Mouse (Mus musculus) cortical plate, adult 2 months (tissue): Measurements from ENCODE around the gene Syt16.

Experiments used
- CTCF ChIP-seq: fragments of 200-500 bp; IDR thresholded peaks from 2 replicates; pipeline ENCODE4 v1.5.1; 2011; ENCODE audit warnings: mild to moderate bottlenecking, control low read depth, low read length; ENCODE audit not compliant: insufficient read depth; ENCODE audit errors: extremely low read depth
- POLR2A ChIP-seq: fragments of 200-500 bp; IDR thresholded peaks from 2 replicates; pipeline ENCODE4 v1.6.1; 2011; ENCODE audit warnings: mild to moderate bottlenecking, low read length, control low read depth; ENCODE audit not compliant: insufficient read depth; ENCODE audit errors: extremely low read depth

- no peak for TF ChIP-seq CTCF
- no peak for TF ChIP-seq POLR2A
Observed at GRCm38 (mm10) chr12:73978144-73978543, 19.3 kb upstream of the Syt16 start.
